Mouse (Mus musculus) stomach, embryonic 15.5 days (tissue): ENCODE data around the gene Ankrd66. TPM values are rescaled to one million over a fixed set of nuclear protein-coding genes. Genes with fewer than 3 reads are reported as not detected.
"Not testable (repeated sequence)": the region's sequence is repeated elsewhere in the genome, so short reads cannot be mapped to it uniquely, and the experiment has no call there.

Source experiments
- ATAC-seq: fragments of 200-750 bp; cut with Nextera tagmentation; 2 replicates; pipeline ENCODE4 v1.8.0; 2017; ENCODE audit warnings: low read depth, moderate number of reproducible peaks, moderate TSS enrichment; ENCODE audit not compliant: insufficient read depth, low FRiP score
- H3K27ac ChIP-seq: fragments of 300-500 bp; sonication (generic); 2 replicates; pipeline ENCODE4 v1.5.1; 2015; ENCODE audit warnings: mild to moderate bottlenecking, inconsistent platforms
- H3K27me3 ChIP-seq: fragments of 300-500 bp; sonication (generic); replicated peaks from 2 replicates; pipeline ENCODE4 v1.6.1; 2015; ENCODE audit warnings: inconsistent platforms
- H3K36me3 ChIP-seq: fragments of 300-500 bp; sonication (generic); 2 replicates; pipeline ENCODE4 v1.6.1; 2015; ENCODE audit warnings: inconsistent platforms
- H3K4me1 ChIP-seq: fragments of 300-500 bp; sonication (generic); 2 replicates; pipeline ENCODE4 v1.6.1; 2015; ENCODE audit warnings: inconsistent platforms
- H3K4me2 ChIP-seq: fragments of 300-500 bp; sonication (generic); 2 replicates; pipeline ENCODE4 v1.6.1; 2015; ENCODE audit warnings: mild to moderate bottlenecking, inconsistent platforms
- H3K4me3 ChIP-seq: fragments of 300-500 bp; sonication (generic); replicated peaks from 2 replicates; pipeline ENCODE4 v1.5.1; 2015; ENCODE audit warnings: inconsistent platforms
- H3K9ac ChIP-seq: fragments of 300-500 bp; sonication (generic); 2 replicates; pipeline ENCODE4 v1.6.1; 2015; ENCODE audit warnings: inconsistent platforms
- H3K9me3 ChIP-seq: fragments of 300-500 bp; sonication (generic); 2 replicates; pipeline ENCODE4 v1.6.1; 2016; ENCODE audit warnings: inconsistent platforms
- WGBS: fragments of 180-500 bp; shearing (Covaris S2); methylation state at CpG from one replicate; pipeline ENCODE4 v1.1.7; 2015; 5-methylcytosine and 5-hydroxymethylcytosine counted together
- polyA plus RNA-seq: library from polyadenylated mRNA; unstranded; fragments of >200 nt; fragmentation: Nextera tagmentation; extraction: Ambion mirVana; gene quantifications from 2 replicates; pipeline ENCODE4 v1.2.1, GENCODE M21; 2015

Gene Ankrd66
- polyA plus RNA-seq, 1 experiment from 2014 or later: 0.17 TPM

- H3K4me3 ChIP-seq: peak overlapping the region; percentile 43
- ATAC-seq: no peak
- no peak overlapping the region for H3K9ac ChIP-seq
- WGBS: 10% methylated on average over 12 of the region's 12 CpGs
- no peaks in the 10 kb centered on the region for H3K9me3 ChIP-seq
- H3K4me2 ChIP-seq: peak overlapping the region; percentile 92
- H3K27ac ChIP-seq: no peak overlapping the region
- no peaks in the 10 kb centered on the region for H3K27me3 ChIP-seq
- peaks cover 7% of the 10 kb centered on the region for H3K4me1 ChIP-seq
- no peaks in the 10 kb centered on the region for H3K36me3 ChIP-seq
These were observed 24.2 kb upstream of the Ankrd66 start for GRCm38 (mm10) chr17:43567593-43567991.

DNA sequence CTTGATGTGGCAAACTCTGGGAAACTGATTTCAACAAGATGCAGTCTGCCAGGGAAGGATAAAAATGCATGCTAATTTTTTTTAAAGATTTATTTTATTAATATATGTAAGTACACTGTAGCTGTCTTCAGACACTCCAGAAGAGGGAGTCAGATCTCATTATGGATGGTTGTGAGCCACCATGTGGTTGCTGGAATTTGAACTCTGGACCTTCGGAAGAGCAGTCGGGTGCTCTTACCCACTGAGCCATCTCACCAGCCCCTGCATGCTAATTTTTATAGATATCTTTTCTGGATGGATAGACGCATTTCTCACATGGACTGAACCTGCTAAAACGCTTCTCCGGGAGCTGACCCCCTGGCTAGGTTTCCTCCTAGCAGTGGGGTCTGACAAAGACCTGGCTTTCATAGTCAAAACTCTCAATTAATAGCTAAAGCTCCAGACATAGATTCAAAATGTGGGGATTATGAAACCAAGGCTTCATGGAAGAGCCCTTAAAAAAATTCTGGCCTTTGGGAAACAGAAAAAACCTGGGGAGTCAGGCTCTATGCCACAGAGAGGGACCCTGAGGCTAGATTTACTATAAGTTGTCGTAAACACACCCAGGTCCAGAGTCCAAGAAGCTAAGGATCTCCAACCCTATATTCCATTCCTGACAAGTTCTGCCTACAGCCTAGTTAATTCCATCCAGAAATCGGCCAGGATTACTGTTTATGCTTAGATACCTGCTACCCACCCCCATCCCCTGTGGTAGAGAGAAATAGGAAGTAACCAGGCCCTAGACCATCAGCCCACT lies 20.0 kb upstream of the Ankrd66 start:
- H3K4me1 ChIP-seq: peaks cover 3% of the 10 kb centered on the region; the same call in 1 of the 2 replicates
- H3K9me3 ChIP-seq: no peaks in the 10 kb centered on the region
- WGBS: 87% methylated on average over 7 of the region's 7 CpGs
- no peak overlapping the region for H3K4me3 ChIP-seq
- H3K4me2 ChIP-seq: no peak overlapping the region
- no peak overlapping the region for H3K9ac ChIP-seq
- no peak overlapping the region for H3K27ac ChIP-seq
- no peaks in the 10 kb centered on the region for H3K36me3 ChIP-seq
- no peaks in the 10 kb centered on the region for H3K27me3 ChIP-seq
- ATAC-seq: no peak

GRCm38 (mm10) chr17:43558678-43559077 lies 15.2 kb upstream of the Ankrd66 start:
- no peak overlapping the region for H3K4me2 ChIP-seq
- no peaks in the 10 kb centered on the region for H3K27me3 ChIP-seq
- ATAC-seq: no peak
- no peaks in the 10 kb centered on the region for H3K36me3 ChIP-seq
- H3K27ac ChIP-seq: no peak overlapping the region
- H3K4me3 ChIP-seq: no peak overlapping the region
- no peaks in the 10 kb centered on the region for H3K9me3 ChIP-seq
- H3K4me1 ChIP-seq: no peaks in the 10 kb centered on the region
- WGBS: 72% methylated on average over 3 of the region's 3 CpGs
- H3K9ac ChIP-seq: no peak overlapping the region

- H3K9me3 ChIP-seq: no peaks in the 10 kb centered on the region
- H3K9ac ChIP-seq: no peak overlapping the region
- WGBS: 72% methylated on average over 6 of the region's 6 CpGs
- H3K27ac ChIP-seq: no peak overlapping the region
- no peaks in the 10 kb centered on the region for H3K27me3 ChIP-seq
- no peak for ATAC-seq
- H3K4me3 ChIP-seq: no peak overlapping the region
- no peaks in the 10 kb centered on the region for H3K4me1 ChIP-seq
- no peaks in the 10 kb centered on the region for H3K36me3 ChIP-seq
- H3K4me2 ChIP-seq: no peak overlapping the region
These were observed 14.2 kb upstream of the Ankrd66 start for GRCm38 (mm10) chr17:43557541-43558090.

DNA sequence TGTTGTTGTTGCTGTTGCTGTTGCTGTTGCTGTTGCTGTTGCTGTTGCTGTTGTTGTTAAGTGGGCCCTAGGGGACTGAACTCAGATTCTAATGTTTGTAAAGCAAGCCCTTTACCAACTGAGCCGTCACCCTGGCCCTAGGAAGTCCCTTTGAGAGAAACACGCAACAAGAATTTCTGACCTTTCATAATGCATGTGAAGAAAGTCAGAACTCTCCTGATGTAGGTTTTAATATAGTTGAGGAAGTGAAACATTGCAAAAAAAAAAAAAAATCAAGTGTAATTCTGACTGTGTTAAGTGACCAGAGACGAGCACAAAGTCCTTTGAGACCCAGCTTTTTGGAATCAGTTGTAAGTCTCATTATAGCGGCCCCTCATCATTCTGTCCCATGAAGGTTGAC lies 13.7 kb upstream of the Ankrd66 start:
- 79% methylated on average over 4 of the region's 4 CpGs for WGBS
- Histone ChIP-seq H3K9ac (no peak overlapping the region), H3K4me3 (no peak overlapping the region), H3K9me3 (no peaks in the 10 kb centered on the region), H3K36me3 (no peaks in the 10 kb centered on the region), H3K27me3 (no peaks in the 10 kb centered on the region), H3K4me1 (no peaks in the 10 kb centered on the region), H3K4me2 (no peak overlapping the region), H3K27ac (no peak overlapping the region)
- ATAC-seq: no peak

- Histone ChIP-seq H3K36me3 (no peaks in the 10 kb centered on the region), H3K27ac (no peak overlapping the region), H3K4me3 (no peak overlapping the region), H3K27me3 (no peaks in the 10 kb centered on the region), H3K9me3 (no peaks in the 10 kb centered on the region), H3K4me2 (no peak overlapping the region), H3K9ac (no peak overlapping the region), H3K4me1 (no peaks in the 10 kb centered on the region)
- peak; percentile 50 for ATAC-seq
- WGBS: 33% methylated on average over 12 of the region's 12 CpGs
These were observed 11.3 kb upstream of the Ankrd66 start for GRCm38 (mm10) chr17:43554516-43555403.

GRCm38 (mm10) chr17:43551122-43551630 lies 7.7 kb upstream of the Ankrd66 start:
- no peak for ATAC-seq
- no peaks in the 10 kb centered on the region for H3K27me3 ChIP-seq
- no peak overlapping the region for H3K4me3 ChIP-seq
- no peaks in the 10 kb centered on the region for H3K4me1 ChIP-seq
- no peak overlapping the region for H3K27ac ChIP-seq
- no peak overlapping the region for H3K4me2 ChIP-seq
- H3K9me3 ChIP-seq: no peaks in the 10 kb centered on the region
- no peak overlapping the region for H3K9ac ChIP-seq
- H3K36me3 ChIP-seq: no peaks in the 10 kb centered on the region
- WGBS: 36% methylated on average over 3 of the region's 3 CpGs

- no peak overlapping the region for H3K4me2 ChIP-seq
- no peaks in the 10 kb centered on the region for H3K36me3 ChIP-seq
- H3K9ac ChIP-seq: no peak overlapping the region
- H3K4me3 ChIP-seq: no peak overlapping the region
- H3K9me3 ChIP-seq: no peaks in the 10 kb centered on the region
- no peak for ATAC-seq
- 76% methylated on average over 4 of the region's 4 CpGs for WGBS
- H3K27ac ChIP-seq: no peak overlapping the region
- no peaks in the 10 kb centered on the region for H3K4me1 ChIP-seq
- no peaks in the 10 kb centered on the region for H3K27me3 ChIP-seq
These were observed 601 bp upstream of the Ankrd66 start for GRCm38 (mm10) chr17:43544040-43544439.

DNA sequence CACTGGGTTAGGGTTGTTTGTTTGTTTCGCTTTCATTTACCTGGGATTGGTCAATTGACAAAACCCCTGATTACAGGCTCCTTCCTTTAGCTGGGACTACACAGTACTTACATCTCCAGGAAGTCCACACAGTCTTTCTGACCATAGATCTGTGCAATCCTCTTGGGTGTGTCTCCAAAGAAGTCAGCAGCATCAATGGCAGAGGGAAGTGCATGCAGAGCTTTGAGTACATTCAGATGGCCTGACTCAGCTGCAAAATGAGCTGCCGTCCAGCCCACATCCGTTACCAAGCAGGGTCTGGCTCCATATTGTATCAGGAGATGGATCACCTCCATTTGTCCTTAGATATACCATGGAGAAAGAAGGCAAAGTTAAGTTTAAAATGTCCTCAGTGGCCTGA lies 4.7 kb downstream of the Ankrd66 start:
- H3K4me1 ChIP-seq: no peaks in the 10 kb centered on the region
- 70% methylated on average over 3 of the region's 3 CpGs for WGBS
- H3K27me3 ChIP-seq: no peaks in the 10 kb centered on the region
- no peak for ATAC-seq
- H3K9ac ChIP-seq: no peak overlapping the region
- H3K27ac ChIP-seq: no peak overlapping the region
- H3K4me2 ChIP-seq: no peak overlapping the region
- H3K36me3 ChIP-seq: no peaks in the 10 kb centered on the region
- no peak overlapping the region for H3K4me3 ChIP-seq
- H3K9me3 ChIP-seq: no peaks in the 10 kb centered on the region

GRCm38 (mm10) chr17:43536841-43537240 lies 6.6 kb downstream of the Ankrd66 start:
- not testable (repeated sequence) for H3K9ac ChIP-seq, H3K27ac ChIP-seq, H3K27me3 ChIP-seq, H3K36me3 ChIP-seq, H3K4me2 ChIP-seq, H3K4me1 ChIP-seq, ATAC-seq, H3K4me3 ChIP-seq, H3K9me3 ChIP-seq
- WGBS: 87% methylated on average over 6 of the region's 6 CpGs

- Histone ChIP-seq H3K27ac (peak overlapping the region; percentile 41; the same call in 1 of the 2 replicates), H3K4me1 (no peaks in the 10 kb centered on the region), H3K27me3 (no peaks in the 10 kb centered on the region), H3K9me3 (no peaks in the 10 kb centered on the region), H3K4me3 (peak overlapping the region; percentile 27), H3K9ac (no peak overlapping the region), H3K4me2 (peak overlapping the region; percentile 58), H3K36me3 (no peaks in the 10 kb centered on the region)
- peak; percentile 86 for ATAC-seq
- WGBS: 19% methylated on average over 23 of the region's 23 CpGs
These were observed 8.8 kb downstream of the Ankrd66 start for GRCm38 (mm10) chr17:43534362-43535222.
